Mouse (Mus musculus) kidney, adult 2 months (tissue): ENCODE measurements around the gene Wdr95.

Experiments used
- CTCF ChIP-seq: fragments of 200-500 bp; conservative IDR thresholded peaks from 2 replicates; pipeline ENCODE4 v1.5.1; 2011; ENCODE audit warnings: low read depth, mild to moderate bottlenecking, control low read depth, low read length, moderate library complexity, mixed read lengths; ENCODE audit not compliant: insufficient read depth, insufficient read length
- POLR2A ChIP-seq: fragments of 200-500 bp; IDR thresholded peaks from one replicate; pipeline ENCODE4 v1.6.1; 2011; ENCODE audit warnings: low read depth, low read length, control low read depth

GRCm38 (mm10) chr5:149513438-149514086 lies 14.9 kb upstream of the Wdr95 start:
- TF ChIP-seq POLR2A (no peak), CTCF (no peak)
